Mouse (Mus musculus) heart, embryonic 15.5 days (tissue): ENCODE measurements around the gene Ccdc162. TPM values are rescaled to one million over a fixed set of nuclear protein-coding genes. Genes with fewer than 3 reads are reported as not detected.

Experiments used
- ATAC-seq: fragments of 200-750 bp; cut with Nextera tagmentation; replicated peaks from 2 replicates; pipeline ENCODE4 v1.8.0; 2017; ENCODE audit warnings: low read depth, moderate TSS enrichment; ENCODE audit not compliant: insufficient number of reproducible peaks, insufficient read depth, low FRiP score
- H3K27ac ChIP-seq: fragments of 300-500 bp; sonication (generic); 2 replicates; pipeline ENCODE4 v1.5.1; 2015; ENCODE audit warnings: mild to moderate bottlenecking, inconsistent platforms
- H3K27me3 ChIP-seq: fragments of 300-500 bp; sonication (generic); 2 replicates; pipeline ENCODE4 v1.6.1; 2015; ENCODE audit warnings: inconsistent platforms
- H3K36me3 ChIP-seq: fragments of 300-500 bp; sonication (generic); 2 replicates; pipeline ENCODE4 v1.6.1; 2015; ENCODE audit warnings: mild to moderate bottlenecking, inconsistent platforms
- H3K4me1 ChIP-seq: fragments of 300-500 bp; sonication (generic); replicated peaks from 2 replicates; pipeline ENCODE4 v1.6.1; 2015; ENCODE audit warnings: inconsistent platforms
- H3K4me2 ChIP-seq: fragments of 300-500 bp; sonication (generic); 2 replicates; pipeline ENCODE4 v1.6.1; 2015; ENCODE audit warnings: inconsistent platforms, mild to moderate bottlenecking, moderate library complexity
- H3K4me3 ChIP-seq: fragments of 300-500 bp; sonication (generic); 2 replicates; pipeline ENCODE4 v1.5.1; 2015; ENCODE audit warnings: mild to moderate bottlenecking, inconsistent platforms
- H3K9ac ChIP-seq: fragments of 300-500 bp; sonication (generic); 2 replicates; pipeline ENCODE4 v1.6.1; 2015; ENCODE audit warnings: mild to moderate bottlenecking, inconsistent platforms
- H3K9me3 ChIP-seq: fragments of 300-500 bp; sonication (generic); replicated peaks from 2 replicates; pipeline ENCODE4 v1.6.1; 2016; ENCODE audit warnings: inconsistent platforms
- WGBS: fragments of 180-500 bp; shearing (Covaris S2); methylation state at CpG from one replicate; pipeline ENCODE4 v1.1.7; 2015; ENCODE audit warnings: mixed read lengths; 5-methylcytosine and 5-hydroxymethylcytosine counted together
- polyA plus RNA-seq: library from polyadenylated mRNA; unstranded; fragments of >200 nt; fragmentation: Nextera tagmentation; extraction: Ambion mirVana; gene quantifications from 2 replicates; pipeline ENCODE4 v1.2.1, GENCODE M21; 2015

The Ccdc162 gene
- polyA plus RNA-seq, 1 experiment from 2014 or later, result 0.26 TPM

- 48% methylated on average over 3 of the region's 3 CpGs for WGBS
- H3K4me3 ChIP-seq, result no peak overlapping the region
- H3K4me1 ChIP-seq, result peaks cover 12% of the 10 kb centered on the region
- no peak overlapping the region for H3K9ac ChIP-seq
- no peaks in the 10 kb centered on the region for H3K27me3 ChIP-seq
- ATAC-seq, result no peak
- H3K36me3 ChIP-seq, result 0 out of 2 replicates have a peak, but pooled peaks cover 3% of the 10 kb centered on the region
- H3K4me2 ChIP-seq, result no peak overlapping the region
- H3K27ac ChIP-seq, result peak overlapping the region; percentile 4; the same call in 1 of the 2 replicates
- H3K9me3 ChIP-seq, result peaks cover 7% of the 10 kb centered on the region; the same call in 1 of the 2 replicates
Measured at GRCm38 (mm10) chr10:41552319-41552718, 164.1 kb downstream of the Ccdc162 start.

- Histone ChIP-seq H3K4me1 (peaks cover 16% of the 10 kb centered on the region), H3K9me3 (peaks cover 7% of the 10 kb centered on the region; the same call in 1 of the 2 replicates), H3K9ac (no peak overlapping the region), H3K36me3 (0 out of 2 replicates have a peak, but pooled peaks cover 3% of the 10 kb centered on the region), H3K27me3 (no peaks in the 10 kb centered on the region), H3K4me3 (no peak overlapping the region), H3K4me2 (no peak overlapping the region), H3K27ac (no peak overlapping the region)
- 75% methylated on average over 7 of the region's 7 CpGs for WGBS
- no peak for ATAC-seq
Measured at GRCm38 (mm10) chr10:41550711-41551110, 165.7 kb downstream of the Ccdc162 start.

GRCm38 (mm10) chr10:41546396-41547165 is 169.9 kb downstream of the Ccdc162 start:
- ATAC-seq, result no peak
- H3K36me3 ChIP-seq, result 0 out of 2 replicates have a peak, but pooled peaks cover 3% of the 10 kb centered on the region
- peaks cover 7% of the 10 kb centered on the region; the same call in 1 of the 2 replicates for H3K9me3 ChIP-seq
- no peak overlapping the region for H3K27ac ChIP-seq
- no peak overlapping the region for H3K4me2 ChIP-seq
- H3K27me3 ChIP-seq, result no peaks in the 10 kb centered on the region
- H3K4me3 ChIP-seq, result no peak overlapping the region
- 63% methylated on average over 13 of the region's 13 CpGs for WGBS
- peaks cover 15% of the 10 kb centered on the region for H3K4me1 ChIP-seq
- no peak overlapping the region for H3K9ac ChIP-seq

- Histone ChIP-seq H3K4me1 (peaks cover 15% of the 10 kb centered on the region), H3K27me3 (no peaks in the 10 kb centered on the region), H3K9ac (no peak overlapping the region), H3K4me3 (no peak overlapping the region), H3K4me2 (no peak overlapping the region), H3K27ac (no peak overlapping the region), H3K9me3 (peaks cover 7% of the 10 kb centered on the region; the same call in 1 of the 2 replicates), H3K36me3 (0 out of 2 replicates have a peak, but pooled peaks cover 3% of the 10 kb centered on the region)
- ATAC-seq, result no peak
- WGBS, result 59% methylated on average over 7 of the region's 7 CpGs
Measured at GRCm38 (mm10) chr10:41545224-41545755, 171.1 kb downstream of the Ccdc162 start.

GRCm38 (mm10) chr10:41544481-41545190 is 171.8 kb downstream of the Ccdc162 start:
- Histone ChIP-seq H3K27me3 (no peaks in the 10 kb centered on the region), H3K9ac (no peak overlapping the region), H3K36me3 (0 out of 2 replicates have a peak, but pooled peaks cover 3% of the 10 kb centered on the region), H3K4me3 (no peak overlapping the region), H3K9me3 (peaks cover 7% of the 10 kb centered on the region; the same call in 1 of the 2 replicates), H3K27ac (0 out of 2 replicates have a peak overlapping the region, but pooled peaks have one; percentile 5), H3K4me1 (peaks cover 15% of the 10 kb centered on the region), H3K4me2 (no peak overlapping the region)
- 0 out of 2 replicates have a peak, but pooled peaks have one; percentile 50 for ATAC-seq
- WGBS, result 11% methylated on average over 7 of the region's 7 CpGs

- no peak for ATAC-seq
- no peak overlapping the region for H3K9ac ChIP-seq
- no peak overlapping the region for H3K27ac ChIP-seq
- no peaks in the 10 kb centered on the region for H3K36me3 ChIP-seq
- no peaks in the 10 kb centered on the region for H3K9me3 ChIP-seq
- peaks cover 15% of the 10 kb centered on the region for H3K4me1 ChIP-seq
- 67% methylated on average over 2 of the region's 2 CpGs for WGBS
- no peaks in the 10 kb centered on the region for H3K27me3 ChIP-seq
- no peak overlapping the region for H3K4me3 ChIP-seq
- H3K4me2 ChIP-seq, result no peak overlapping the region
Measured at GRCm38 (mm10) chr10:41543844-41544243, 172.6 kb downstream of the Ccdc162 start.

- Histone ChIP-seq H3K27ac (no peak overlapping the region), H3K4me1 (peaks cover 15% of the 10 kb centered on the region), H3K4me2 (no peak overlapping the region), H3K4me3 (no peak overlapping the region), H3K9me3 (no peaks in the 10 kb centered on the region), H3K27me3 (no peaks in the 10 kb centered on the region), H3K9ac (no peak overlapping the region), H3K36me3 (no peaks in the 10 kb centered on the region)
- no peak for ATAC-seq
- WGBS, result 78% methylated on average over 4 of the region's 4 CpGs
Measured at GRCm38 (mm10) chr10:41543439-41543838, 173.0 kb downstream of the Ccdc162 start.

GRCm38 (mm10) chr10:41542057-41542456 is 174.4 kb downstream of the Ccdc162 start:
- Histone ChIP-seq H3K36me3 (peaks cover 2% of the 10 kb centered on the region), H3K4me2 (no peak overlapping the region), H3K27ac (no peak overlapping the region), H3K9ac (no peak overlapping the region), H3K9me3 (no peaks in the 10 kb centered on the region), H3K4me3 (no peak overlapping the region), H3K27me3 (no peaks in the 10 kb centered on the region), H3K4me1 (peaks cover 15% of the 10 kb centered on the region)
- WGBS, result 93% methylated on average over 6 of the region's 6 CpGs
- no peak for ATAC-seq

- 93% methylated on average over 4 of the region's 4 CpGs for WGBS
- Histone ChIP-seq H3K9ac (no peak overlapping the region), H3K36me3 (peaks cover 25% of the 10 kb centered on the region), H3K4me2 (no peak overlapping the region), H3K4me1 (no peaks in the 10 kb centered on the region), H3K9me3 (no peaks in the 10 kb centered on the region), H3K4me3 (no peak overlapping the region), H3K27ac (no peak overlapping the region), H3K27me3 (no peaks in the 10 kb centered on the region)
- no peak for ATAC-seq
Measured at GRCm38 (mm10) chr10:41538986-41539385, 177.4 kb downstream of the Ccdc162 start.

- no peak overlapping the region for H3K4me2 ChIP-seq
- H3K36me3 ChIP-seq, result peaks cover 35% of the 10 kb centered on the region
- H3K27ac ChIP-seq, result no peak overlapping the region
- 93% methylated on average over 3 of the region's 3 CpGs for WGBS
- H3K27me3 ChIP-seq, result no peaks in the 10 kb centered on the region
- H3K9ac ChIP-seq, result no peak overlapping the region
- H3K9me3 ChIP-seq, result no peaks in the 10 kb centered on the region
- ATAC-seq, result no peak
- H3K4me3 ChIP-seq, result no peak overlapping the region
- no peaks in the 10 kb centered on the region for H3K4me1 ChIP-seq
Measured at GRCm38 (mm10) chr10:41537983-41538330, 178.5 kb downstream of the Ccdc162 start.

- Histone ChIP-seq H3K4me2 (no peak overlapping the region), H3K27me3 (no peaks in the 10 kb centered on the region), H3K4me3 (no peak overlapping the region), H3K36me3 (peaks cover 41% of the 10 kb centered on the region), H3K4me1 (no peaks in the 10 kb centered on the region), H3K27ac (no peak overlapping the region), H3K9ac (no peak overlapping the region), H3K9me3 (no peaks in the 10 kb centered on the region)
- 92% methylated on average over 4 of the region's 4 CpGs for WGBS
- ATAC-seq, result no peak
Measured at GRCm38 (mm10) chr10:41537226-41537982, 179.0 kb downstream of the Ccdc162 start.
